ENCODE assay signal across 30 mouse cellular contexts in the genomic region with DNA sequence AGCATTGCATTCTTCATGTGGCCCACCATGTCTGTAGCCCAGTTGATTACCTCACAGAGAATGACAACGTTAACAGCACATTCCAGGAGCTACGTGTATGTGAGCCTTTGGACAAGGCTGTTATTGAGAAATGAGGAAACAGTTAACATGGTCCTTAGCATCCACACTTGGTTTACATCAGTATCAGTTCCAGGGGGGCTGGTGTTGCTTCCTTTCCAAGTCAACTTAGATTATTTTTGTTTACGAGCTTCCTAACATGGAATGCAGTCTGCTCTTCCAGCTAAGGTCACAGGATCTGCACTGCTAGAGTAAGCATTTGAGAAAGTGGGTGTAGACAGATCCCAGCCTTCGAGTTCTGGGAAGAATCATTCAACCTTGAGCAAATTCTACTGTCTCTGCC.
DNase-seq lines count a peak whose midpoint lies in the region; ATAC-seq and TF ChIP-seq lines count a peak whose summit lies in the region.
"Had no signal": no experiment of that assay in that cellular context is flagged by ENCODE, and none has a peak within 500 bp of the region (broad histone marks: within the 10 kb centered on the region; RNA-seq: fewer than 3 reads in every experiment).

No protein-coding gene starts in this region.

- no peaks in the 10 kb centered on the region for H3K36me3 ChIP-seq in embryonic facial prominence, embryonic 11.5 days (replicated peaks; ENCODE audit: control insufficient read depth, insufficient read depth, low read depth, low read length)
- no peaks in the 10 kb centered on the region for H3K36me3 ChIP-seq in embryonic facial prominence, embryonic 10.5 days (replicated peaks)
- no peaks in the 10 kb centered on the region for H3K36me3 ChIP-seq in liver, adult 2 months (ENCODE audit: control insufficient read depth, insufficient read depth, low read length)
- no peaks in the 10 kb centered on the region for H3K36me3 ChIP-seq in liver, embryonic 11.5 days (ENCODE audit: control insufficient read depth, insufficient read depth, low read length)
- no peaks in the 10 kb centered on the region for H3K36me3 ChIP-seq in lung, postnatal 0 days (ENCODE audit: insufficient read depth, low read length)
- H3K36me3 ChIP-seq: embryonic facial prominence, embryonic 12.5 days; hindbrain, embryonic 12.5 days; intestine, embryonic 15.5 days; limb, embryonic 10.5 days; limb, embryonic 15.5 days; liver, embryonic 15.5 days; midbrain, embryonic 10.5 days; midbrain, embryonic 15.5 days had no signal

- no peaks in the 10 kb centered on the region for H3K4me1 ChIP-seq in embryonic facial prominence, embryonic 11.5 days (ENCODE audit: control insufficient read depth, insufficient read depth, low read length)
- H3K4me1 ChIP-seq in embryonic facial prominence, embryonic 10.5 days, result peaks cover 11% of the 10 kb centered on the region
- no peaks in the 10 kb centered on the region for H3K4me1 ChIP-seq in liver, adult 2 months (ENCODE audit: control insufficient read depth, insufficient read depth, low read length)
- no peaks in the 10 kb centered on the region for H3K4me1 ChIP-seq in liver, embryonic 11.5 days (replicated peaks; ENCODE audit: control insufficient read depth, insufficient read depth, low read length)
- H3K4me1 ChIP-seq in lung, postnatal 0 days (ENCODE audit: insufficient read depth, low read depth, low read length), result no peaks in the 10 kb centered on the region
- H3K4me1 ChIP-seq: hindbrain, embryonic 12.5 days; intestine, embryonic 15.5 days; liver, embryonic 15.5 days; midbrain, embryonic 10.5 days; midbrain, embryonic 15.5 days had no signal

- no peak overlapping the region for H3K4me2 ChIP-seq in embryonic facial prominence, embryonic 11.5 days (ENCODE audit: low read depth, low read length)
- no peak overlapping the region for H3K4me2 ChIP-seq in liver, embryonic 11.5 days
- H3K4me2 ChIP-seq in lung, postnatal 0 days (replicated peaks; ENCODE audit: low read depth, low read length), result no peak overlapping the region
- H3K4me2 ChIP-seq: embryonic facial prominence, embryonic 12.5 days; hindbrain, embryonic 12.5 days; intestine, embryonic 15.5 days; limb, embryonic 15.5 days; liver, embryonic 15.5 days; midbrain, embryonic 15.5 days had no signal

- H3K27me3 ChIP-seq in embryonic facial prominence, embryonic 11.5 days (ENCODE audit: control insufficient read depth, insufficient read depth, low read length), result no peaks in the 10 kb centered on the region
- no peaks in the 10 kb centered on the region for H3K27me3 ChIP-seq in embryonic facial prominence, embryonic 10.5 days (replicated peaks; ENCODE audit: low read depth, poor library complexity, severe bottlenecking)
- H3K27me3 ChIP-seq in liver, adult 2 months (ENCODE audit: control insufficient read depth, insufficient read depth, low read length), result no peaks in the 10 kb centered on the region
- H3K27me3 ChIP-seq in liver, embryonic 11.5 days (replicated peaks; ENCODE audit: control insufficient read depth, insufficient read depth, low read length), result no peaks in the 10 kb centered on the region
- no peaks in the 10 kb centered on the region for H3K27me3 ChIP-seq in lung, postnatal 0 days (replicated peaks; ENCODE audit: insufficient read depth, low read length)
- H3K27me3 ChIP-seq: CH12.LX; embryonic facial prominence, embryonic 12.5 days; hindbrain, embryonic 12.5 days; intestine, embryonic 15.5 days; limb, embryonic 15.5 days; liver, embryonic 15.5 days; midbrain, embryonic 15.5 days had no signal

- TF ChIP-seq POLR2A in liver, adult 2 months (IDR thresholded peaks at IDR 0.05; ENCODE audit: extremely low read depth, insufficient read depth, low read length), result no peak

- no peaks in the 10 kb centered on the region for H3K9me3 ChIP-seq in embryonic facial prominence, embryonic 11.5 days (replicated peaks; ENCODE audit: control insufficient read depth, low read length)
- no peaks in the 10 kb centered on the region for H3K9me3 ChIP-seq in embryonic facial prominence, embryonic 10.5 days
- H3K9me3 ChIP-seq in liver, embryonic 11.5 days (ENCODE audit: control insufficient read depth, low read length), result no peaks in the 10 kb centered on the region
- H3K9me3 ChIP-seq in lung, postnatal 0 days (ENCODE audit: low read length), result no peaks in the 10 kb centered on the region
- H3K9me3 ChIP-seq: embryonic facial prominence, embryonic 12.5 days; hindbrain, embryonic 12.5 days; intestine, embryonic 15.5 days; limb, embryonic 10.5 days; limb, embryonic 15.5 days; liver, embryonic 15.5 days; midbrain, embryonic 10.5 days; midbrain, embryonic 15.5 days had no signal

- no peak overlapping the region for H3K27ac ChIP-seq in embryonic facial prominence, embryonic 11.5 days (replicated peaks; ENCODE audit: low read depth, low read length)
- no peak overlapping the region for H3K27ac ChIP-seq in embryonic facial prominence, embryonic 10.5 days (replicated peaks)
- H3K27ac ChIP-seq in liver, adult 2 months (replicated peaks; ENCODE audit: insufficient read depth, low read depth, low read length), result no peak overlapping the region
- H3K27ac ChIP-seq in liver, embryonic 11.5 days (ENCODE audit: low read depth, low read length), result no peak overlapping the region
- peak overlapping the region; percentile 34; the same call in 1 of the 2 replicates for H3K27ac ChIP-seq in lung, postnatal 0 days (ENCODE audit: low read length)
- H3K27ac ChIP-seq: embryonic facial prominence, embryonic 12.5 days; hindbrain, embryonic 12.5 days; hindbrain, postnatal 0 days; intestine, embryonic 15.5 days; limb, embryonic 10.5 days; limb, embryonic 15.5 days; liver, embryonic 15.5 days; midbrain, embryonic 10.5 days; midbrain, embryonic 15.5 days; stomach, postnatal 0 days had no signal

- no peaks in the 10 kb centered on the region for H3K79me2 ChIP-seq in liver, adult 2 months (ENCODE audit: control insufficient read depth, insufficient read depth, low read length)

- no peak for ATAC-seq in embryonic facial prominence, embryonic 11.5 days (replicated peaks; ENCODE audit: insufficient number of reproducible peaks, low FRiP score, low TSS enrichment, low read depth)
- no peak for ATAC-seq in liver, embryonic 11.5 days (replicated peaks; ENCODE audit: low FRiP score)
- peak; percentile 92 for ATAC-seq in lung, postnatal 0 days
- ATAC-seq: activated CD4-positive, CD25-positive, alpha-beta regulatory T cell, adult 4 months; forebrain, embryonic 16.5 days; hindbrain, postnatal 0 days; intestine, embryonic 15.5 days; midbrain, embryonic 15.5 days had no signal

- peak; percentile 87 for TF ChIP-seq EP300 in lung, postnatal 0 days (IDR thresholded peaks at IDR 0.05)

- H3K4me3 ChIP-seq in embryonic facial prominence, embryonic 11.5 days (ENCODE audit: low read depth, low read length), result no peak overlapping the region
- no peak overlapping the region for H3K4me3 ChIP-seq in embryonic facial prominence, embryonic 10.5 days
- no peak overlapping the region for H3K4me3 ChIP-seq in liver, adult 2 months (ENCODE audit: insufficient read depth, low read depth, low read length)
- no peak overlapping the region for H3K4me3 ChIP-seq in liver, embryonic 11.5 days (ENCODE audit: low read depth, low read length)
- H3K4me3 ChIP-seq in lung, postnatal 0 days (ENCODE audit: low read depth, low read length), result no peak overlapping the region
- H3K4me3 ChIP-seq: embryonic facial prominence, embryonic 12.5 days; erythroblast, embryonic 14.5 days; hindbrain, embryonic 12.5 days; intestine, embryonic 15.5 days; limb, embryonic 10.5 days; limb, embryonic 15.5 days; liver, embryonic 15.5 days; midbrain, embryonic 10.5 days; midbrain, embryonic 15.5 days had no signal

- WGBS in embryonic facial prominence, embryonic 11.5 days, result 65% methylated on average over 4 of the region's 4 CpGs
- WGBS in embryonic facial prominence, embryonic 10.5 days, result 63% methylated on average over 4 of the region's 4 CpGs
- 53% methylated on average over 4 of the region's 4 CpGs for WGBS in liver, adult 2 months
- WGBS in liver, embryonic 11.5 days, result 67% methylated on average over 4 of the region's 4 CpGs
- 36% methylated on average over 4 of the region's 4 CpGs for WGBS in lung, postnatal 0 days

- peak; percentile 7 for DNase-seq in embryonic facial prominence, embryonic 11.5 days (ENCODE audit: low spot score)
- no peak for DNase-seq in embryonic facial prominence, embryonic 10.5 days (ENCODE audit: low spot score)
- peak; percentile 44 for DNase-seq in liver, adult 2 months (ENCODE audit: extremely low read depth, low read depth, low spot score)
- DNase-seq in liver, embryonic 11.5 days (ENCODE audit: low spot score), result no peak
- peak; percentile 95 for DNase-seq in lung, postnatal 0 days (ENCODE audit: low spot score)
- peak; percentile 27 to 28 for DNase-seq in lung, postnatal 4 days
- no peak for DNase-seq in spleen, postnatal 4 days (ENCODE audit: low spot score in 2 of 2)
- DNase-seq in testis, postnatal 14 days (ENCODE audit: low spot score), result no peak
- DNase-seq: adrenal gland, adult 2 months; adrenal gland, postnatal 36 days; cerebellum, adult 18-20 months; cerebellum, postnatal 14 days; heart, postnatal 14 days; layer of hippocampus, adult 9-11 months; right cerebral cortex, postnatal 25 days; thymus, adult 2 months had no signal

- H3K9ac ChIP-seq in embryonic facial prominence, embryonic 11.5 days (replicated peaks; ENCODE audit: low read length), result no peak overlapping the region
- no peak overlapping the region for H3K9ac ChIP-seq in liver, adult 2 months (ENCODE audit: low read depth, low read length)
- no peak overlapping the region for H3K9ac ChIP-seq in liver, embryonic 11.5 days (ENCODE audit: low read depth, low read length)
- H3K9ac ChIP-seq in lung, postnatal 0 days (replicated peaks; ENCODE audit: low read depth), result no peak overlapping the region
- H3K9ac ChIP-seq: embryonic facial prominence, embryonic 12.5 days; hindbrain, embryonic 12.5 days; intestine, embryonic 15.5 days; limb, embryonic 15.5 days; liver, embryonic 15.5 days; midbrain, embryonic 15.5 days had no signal

- no peak for TF ChIP-seq CTCF in liver, adult 2 months (IDR thresholded peaks at IDR 0.05; ENCODE audit: low read depth, low read length)
- TF ChIP-seq CTCF in lung, postnatal 0 days (IDR thresholded peaks at IDR 0.05), result no peak

Comparison
In these comparisons a context has a peak if more than half of its experiments do, and no peak if none do; other contexts are left out.
1. DNase-seq: peak in embryonic facial prominence, embryonic 11.5 days (single experiment), liver, adult 2 months (single experiment), lung, postnatal 0 days (single experiment) and lung, postnatal 4 days (2 of 2); none in embryonic facial prominence, embryonic 10.5 days (single experiment), liver, embryonic 11.5 days (single experiment), spleen, postnatal 4 days (0 of 2) and testis, postnatal 14 days (single experiment).